Mouse (Mus musculus) lung, adult 2 months (tissue): ENCODE data around the gene Mcm2. TPM values are rescaled to one million over a fixed set of nuclear protein-coding genes. Genes with fewer than 3 reads are reported as not detected.
A peak's percentile ranks its signal among the peaks of the same experiment; 100 is the strongest.

ENCODE experiments used
- DNase-seq: peaks from one replicate; pipeline ENCODE4 v3.0.0; 2022
- H3K4me1 ChIP-seq: fragments of 200-500 bp; 2 replicates; pipeline ENCODE4 v1.6.1; 2011; ENCODE audit warnings: low read length; ENCODE audit not compliant: control insufficient read depth, insufficient read depth
- H3K4me3 ChIP-seq: fragments of 200-500 bp; replicated peaks from 2 replicates; pipeline ENCODE3; 2011; ENCODE audit warnings: low read depth, mild to moderate bottlenecking, control low read depth, low read length; ENCODE audit errors: extremely low read depth
- CTCF ChIP-seq: fragments of 200-500 bp; IDR thresholded peaks from 2 replicates; pipeline ENCODE4 v1.5.1; 2011; ENCODE audit warnings: mild to moderate bottlenecking, low read length, control low read depth; ENCODE audit not compliant: insufficient read depth
- POLR2A ChIP-seq: fragments of 200-500 bp; IDR thresholded peaks from 2 replicates; pipeline ENCODE4 v1.6.1; 2011; ENCODE audit warnings: low read depth, mild to moderate bottlenecking, control low read depth, low read length, borderline replicate concordance; ENCODE audit errors: extremely low read depth
- WGBS: fragments of 180-500 bp; shearing (Covaris S2); methylation state at CpG from one replicate; pipeline ENCODE4 v1.1.7; 2018; 5-methylcytosine and 5-hydroxymethylcytosine counted together
- polyA plus RNA-seq: library from polyadenylated mRNA; depleted of rRNA; stranded (reverse); fragments of >200 nt; gene quantifications from 2 replicates; pipeline ENCODE4 v1.2.3, GENCODE M21; 2012

Gene Mcm2
- polyA plus RNA-seq, 1 experiment, result 11.1 TPM

DNA sequence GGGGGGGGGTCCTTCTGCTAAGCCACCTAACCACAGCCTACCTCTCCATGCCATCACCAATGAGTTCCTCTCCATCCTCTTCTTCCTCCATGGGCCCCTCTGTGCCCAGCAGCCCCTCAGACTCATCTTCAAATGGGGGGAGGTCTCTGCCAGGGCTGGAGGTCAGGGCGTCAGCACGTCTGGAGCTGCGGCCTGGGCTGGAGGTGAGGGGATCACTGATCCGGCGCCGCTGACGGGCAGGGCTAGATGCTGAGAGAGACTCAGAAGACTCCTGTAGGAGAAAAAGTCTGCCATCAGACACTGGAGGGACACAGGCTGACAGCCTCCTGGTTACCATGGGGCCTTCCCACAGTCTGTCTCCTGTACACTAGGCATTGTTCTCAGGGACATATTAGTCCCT lies 1.3 kb downstream of the Mcm2 start:
- Histone ChIP-seq H3K4me1 (no peaks in the 10 kb centered on the region), H3K4me3 (no peak overlapping the region)
- WGBS, result 81% methylated on average over 7 of the region's 7 CpGs
- no peak for DNase-seq
- TF ChIP-seq CTCF, result no peak
- no peak for TF ChIP-seq POLR2A

- WGBS, result 80% methylated on average over 6 of the region's 6 CpGs
- Histone ChIP-seq H3K4me1 (no peaks in the 10 kb centered on the region), H3K4me3 (no peak overlapping the region)
- DNase-seq, result no peak
- TF ChIP-seq POLR2A (no peak), CTCF (no peak)
Observed at GRCm38 (mm10) chr6:88895943-88896342, 2.6 kb downstream of the Mcm2 start.

- TF ChIP-seq CTCF, result peak; percentile 92
- TF ChIP-seq POLR2A, result no peak
- Histone ChIP-seq H3K4me1 (no peaks in the 10 kb centered on the region), H3K4me3 (no peak overlapping the region)
- peak; percentile 59 for DNase-seq
- 44% methylated on average over 5 of the region's 5 CpGs for WGBS
Observed at GRCm38 (mm10) chr6:88893559-88893958, 5.0 kb downstream of the Mcm2 start.

- TF ChIP-seq POLR2A, result no peak
- no peak for TF ChIP-seq CTCF
- Histone ChIP-seq H3K4me1 (no peaks in the 10 kb centered on the region), H3K4me3 (no peak overlapping the region)
- WGBS, result 88% methylated on average over 7 of the region's 7 CpGs
- DNase-seq, result no peak
Observed at GRCm38 (mm10) chr6:88890832-88891231, 7.7 kb downstream of the Mcm2 start.

GRCm38 (mm10) chr6:88889410-88890042 lies 9.1 kb downstream of the Mcm2 start:
- DNase-seq, result no peak
- no peaks in the 10 kb centered on the region for H3K4me1 ChIP-seq
- no peak overlapping the region for H3K4me3 ChIP-seq
- 84% methylated on average over 13 of the region's 13 CpGs for WGBS
- TF ChIP-seq POLR2A, result no peak
- TF ChIP-seq CTCF, result no peak

DNA sequence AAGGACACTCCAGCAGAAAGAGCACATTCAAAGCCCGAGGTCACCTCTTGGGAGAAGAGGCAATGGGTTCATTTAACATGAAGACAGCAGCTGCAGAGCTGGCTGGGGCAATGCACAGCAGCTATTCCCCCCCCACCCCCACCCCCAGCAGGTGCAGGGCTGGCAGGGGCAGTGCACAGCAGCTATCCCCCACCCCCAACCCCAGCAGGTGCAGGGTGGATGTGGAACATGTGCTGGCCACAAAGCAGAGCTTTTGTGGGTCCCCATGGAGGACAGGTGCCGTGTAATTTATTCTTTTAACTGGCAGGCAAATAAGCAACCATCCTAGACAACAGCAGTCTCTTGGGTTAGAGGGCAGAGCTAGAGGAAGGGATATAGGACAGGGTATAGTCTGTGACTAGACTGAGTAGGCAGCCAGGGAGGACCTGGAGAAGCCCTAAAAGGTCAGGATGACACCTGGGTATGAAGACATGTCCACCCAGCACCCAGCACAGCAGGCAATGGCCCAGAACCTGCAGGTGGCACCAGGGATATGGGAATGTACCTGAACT lies 12.1 kb downstream of the Mcm2 start:
- Histone ChIP-seq H3K4me1 (no peaks in the 10 kb centered on the region), H3K4me3 (no peak overlapping the region)
- DNase-seq, result no peak
- no peak for TF ChIP-seq POLR2A
- no peak for TF ChIP-seq CTCF
- WGBS, result 72% methylated on average over 2 of the region's 2 CpGs

DNA sequence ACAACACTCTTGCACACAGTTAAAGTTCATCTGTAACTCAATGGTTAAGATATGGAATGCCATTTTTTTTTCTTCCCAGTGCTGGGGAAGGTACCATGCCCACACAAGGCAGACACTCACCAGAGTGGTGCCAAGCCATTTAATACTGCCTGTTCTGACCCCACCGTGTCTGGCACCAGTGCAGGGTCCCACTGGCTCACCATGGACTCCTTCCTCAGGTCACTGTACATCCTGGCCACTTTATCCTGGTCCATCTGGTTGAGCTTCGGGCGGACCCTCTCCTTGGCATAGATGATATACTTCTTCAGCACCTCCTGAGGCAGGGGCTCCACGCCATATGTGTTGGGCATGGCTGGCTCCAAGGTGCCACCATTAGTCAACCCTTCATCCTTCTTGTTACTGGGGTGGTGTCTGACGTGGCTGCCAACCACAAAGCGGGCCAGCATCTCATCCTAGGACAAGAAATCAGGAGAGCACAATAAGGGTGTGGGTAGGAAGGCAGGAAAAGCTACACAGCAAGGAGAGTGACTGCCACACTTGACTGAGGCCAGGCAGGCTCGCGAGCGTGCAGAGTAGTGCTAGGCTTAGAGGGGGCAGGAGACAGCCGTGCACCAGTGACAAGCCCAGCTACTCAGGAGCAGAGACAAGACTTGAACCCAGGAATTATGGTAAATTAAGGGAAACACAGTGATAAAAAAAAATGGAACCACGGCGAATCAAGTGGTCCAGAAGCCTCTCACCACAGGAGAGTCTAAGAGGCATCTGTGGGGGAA lies 12.8 kb downstream of the Mcm2 start:
- Histone ChIP-seq H3K4me3 (no peak overlapping the region), H3K4me1 (no peaks in the 10 kb centered on the region)
- DNase-seq, result no peak
- 94% methylated on average over 12 of the region's 12 CpGs for WGBS
- TF ChIP-seq CTCF (no peak), POLR2A (no peak)

- TF ChIP-seq POLR2A (no peak), CTCF (no peak)
- no peaks in the 10 kb centered on the region for H3K4me1 ChIP-seq
- no peak overlapping the region for H3K4me3 ChIP-seq
- WGBS, result 96% methylated on average over 17 of the region's 17 CpGs
- DNase-seq, result no peak
Observed at GRCm38 (mm10) chr6:88884690-88885089, 13.9 kb downstream of the Mcm2 start.

- no peak for DNase-seq
- no peak for TF ChIP-seq CTCF
- no peak for TF ChIP-seq POLR2A
- Histone ChIP-seq H3K4me1 (no peaks in the 10 kb centered on the region), H3K4me3 (no peak overlapping the region)
- 93% methylated on average over 10 of the region's 10 CpGs for WGBS
Observed at GRCm38 (mm10) chr6:88884195-88884594, 14.4 kb downstream of the Mcm2 start.
